Mouse (Mus musculus): ENCODE data around the gene Car5b. TPM values are rescaled to one million over a fixed set of nuclear protein-coding genes. Genes with fewer than 3 reads are reported as not detected.

Car5b gene
- total and polyA plus RNA-seq, 3 experiments: 0.31 to 0.50 TPM; not detected in 1

DNA sequence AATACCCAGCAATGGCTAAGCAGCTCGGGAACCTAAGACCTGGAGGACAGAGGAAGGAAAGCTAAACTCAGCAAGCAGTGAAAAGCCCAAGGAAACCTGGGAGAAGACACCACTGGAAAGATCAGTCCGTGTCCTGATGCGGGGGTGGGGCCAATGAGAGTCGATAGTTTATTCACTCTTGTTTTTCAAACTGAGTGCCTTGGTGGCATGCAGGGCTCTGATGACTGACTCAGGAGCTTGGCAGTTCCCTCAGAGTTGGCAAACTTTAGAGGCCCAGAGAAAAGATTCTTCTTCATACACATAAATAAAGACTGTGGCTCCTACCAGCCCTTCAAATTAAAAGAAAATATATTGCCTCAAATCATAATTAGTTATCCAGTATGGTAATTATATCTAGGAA lies 12.8 kb downstream of the Car5b start:
- Histone ChIP-seq H3K27ac (ENCODE audit: control insufficient read depth, low read depth, low read length) (no peak overlapping the region), H3K27me3 (ENCODE audit: control insufficient read depth in 1 of 2, insufficient read depth in 2 of 2, low read length in 2 of 2) (peaks cover 0 to under 1% of the 10 kb centered on the region in 2 experiments; a peak in 1 of 4 replicates), H3K9ac (ENCODE audit: control insufficient read depth, low read depth, low read length, poor library complexity, severe bottlenecking) (no peak overlapping the region), H3K4me3 (ENCODE audit: control insufficient read depth in 1 of 2, insufficient read depth in 1 of 2, low read depth in 2 of 2, low read length in 2 of 2) (no peak overlapping the region), H3K79me2 (ENCODE audit: control insufficient read depth, insufficient read depth, low read length, poor library complexity) (no peaks in the 10 kb centered on the region), H3K4me1 (ENCODE audit: control insufficient read depth in 1 of 2, insufficient read depth in 2 of 2, low read length in 2 of 2) (peaks cover 0 to 3% of the 10 kb centered on the region in 2 experiments; a peak in 2 of 4 replicates), H3K9me3 (replicated peaks; ENCODE audit: insufficient read depth, low read length) (no peaks in the 10 kb centered on the region), H3K36me3 (ENCODE audit: control insufficient read depth in 1 of 2, insufficient read depth in 2 of 2, low read length in 2 of 2) (peaks cover 0 to 6% of the 10 kb centered on the region in 2 experiments; a peak in 1 of 4 replicates)
- TF ChIP-seq KAT2A (conservative IDR thresholded peaks at IDR 0.05; ENCODE audit: low read depth, low read length): no peak
- DNase-seq (ENCODE audit: low read depth, low spot score): no peak

DNA sequence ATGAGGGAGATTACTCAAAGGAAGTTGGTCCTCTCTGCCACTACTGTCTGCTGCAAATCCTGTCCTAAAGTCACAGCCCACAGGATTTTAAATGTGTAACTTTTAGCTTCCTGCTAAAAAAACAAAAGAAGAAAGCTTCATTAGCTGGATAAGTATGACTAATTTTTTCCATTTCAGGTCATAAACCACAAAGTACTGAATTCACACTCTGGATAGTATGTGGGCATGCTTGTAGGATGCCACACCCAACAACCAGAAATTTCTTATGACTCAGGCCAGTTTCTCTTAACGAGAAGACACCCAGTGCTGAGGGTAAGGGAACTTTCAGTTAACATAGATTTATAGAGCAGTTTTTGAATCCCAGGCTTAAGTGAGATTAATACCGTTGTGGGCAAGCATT lies 14.5 kb downstream of the Car5b start:
- peaks cover 0 to 6% of the 10 kb centered on the region in 2 experiments; a peak in 1 of 4 replicates for H3K36me3 ChIP-seq (ENCODE audit: control insufficient read depth in 1 of 2, insufficient read depth in 2 of 2, low read length in 2 of 2)
- H3K9me3 ChIP-seq (replicated peaks; ENCODE audit: insufficient read depth, low read length): no peaks in the 10 kb centered on the region
- no peaks in the 10 kb centered on the region for H3K27me3 ChIP-seq (ENCODE audit: control insufficient read depth in 1 of 2, insufficient read depth in 2 of 2, low read length in 2 of 2)
- peak in 1 of 2 experiments; percentile 45; a peak in 3 of 4 replicates for TF ChIP-seq EP300 (IDR thresholded peaks at IDR 0.05; ENCODE audit: low read depth in 1 of 2, low read length in 2 of 2)
- no peak for TF ChIP-seq POLR2A (IDR thresholded peaks at IDR 0.05; ENCODE audit: control insufficient read depth in 1 of 2, insufficient read depth in 1 of 2, low read depth in 1 of 2, low read length in 2 of 2, poor library complexity in 1 of 2)
- TF ChIP-seq TCF12 (IDR thresholded peaks at IDR 0.05; ENCODE audit: low read depth, low read length): no peak
- no peak for TF ChIP-seq ZC3H11A (IDR thresholded peaks at IDR 0.05; ENCODE audit: low read depth, low read length)
- no peak for TF ChIP-seq KAT2A (conservative IDR thresholded peaks at IDR 0.05; ENCODE audit: low read depth, low read length)
- TF ChIP-seq POLR2AphosphoS2 (IDR thresholded peaks at IDR 0.05; ENCODE audit: low read length): no peak
- TF ChIP-seq RAD21 (IDR thresholded peaks at IDR 0.05; ENCODE audit: low read depth, low read length): no peak
- H3K4me3 ChIP-seq (ENCODE audit: control insufficient read depth in 1 of 2, insufficient read depth in 1 of 2, low read depth in 2 of 2, low read length in 2 of 2): no peak overlapping the region
- DNase-seq (ENCODE audit: low read depth, low spot score): peak; percentile 62
- no peaks in the 10 kb centered on the region for H3K79me2 ChIP-seq (ENCODE audit: control insufficient read depth, insufficient read depth, low read length, poor library complexity)
- no peak overlapping the region for H3K9ac ChIP-seq (ENCODE audit: control insufficient read depth, low read depth, low read length, poor library complexity, severe bottlenecking)
- peaks cover 0 to 3% of the 10 kb centered on the region in 2 experiments; a peak in 2 of 4 replicates for H3K4me1 ChIP-seq (ENCODE audit: control insufficient read depth in 1 of 2, insufficient read depth in 2 of 2, low read length in 2 of 2)
- H3K27ac ChIP-seq (ENCODE audit: control insufficient read depth, low read depth, low read length): peak overlapping the region; percentile 16; the same call in 1 of the 2 replicates

DNA sequence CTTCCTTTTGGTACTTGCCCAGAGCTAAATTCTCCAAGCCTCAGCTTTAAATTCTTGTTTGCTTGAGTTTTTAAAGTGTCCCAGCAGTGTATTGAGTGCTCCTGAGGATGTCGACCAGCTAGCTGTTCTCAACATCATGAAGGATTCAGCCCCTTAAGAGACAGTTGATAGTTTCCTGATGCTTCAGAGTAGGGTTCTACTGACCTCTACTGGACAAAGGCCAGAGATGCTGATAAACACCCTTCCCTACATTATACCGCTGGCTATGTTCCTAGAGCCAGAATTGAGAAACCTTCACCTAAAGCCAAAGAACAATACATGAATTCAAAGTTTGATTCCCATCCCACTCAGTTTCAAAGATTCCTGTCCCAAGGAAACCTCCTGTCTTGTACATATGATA lies 23.0 kb downstream of the Car5b start:
- Histone ChIP-seq H3K4me3 (ENCODE audit: control insufficient read depth in 1 of 2, insufficient read depth in 1 of 2, low read depth in 2 of 2, low read length in 2 of 2) (no peak overlapping the region), H3K4me1 (ENCODE audit: control insufficient read depth in 1 of 2, insufficient read depth in 2 of 2, low read length in 2 of 2) (no peaks in the 10 kb centered on the region), H3K9ac (ENCODE audit: control insufficient read depth, low read depth, low read length, poor library complexity, severe bottlenecking) (no peak overlapping the region), H3K9me3 (replicated peaks; ENCODE audit: insufficient read depth, low read length) (no peaks in the 10 kb centered on the region), H3K36me3 (ENCODE audit: control insufficient read depth in 1 of 2, insufficient read depth in 2 of 2, low read length in 2 of 2) (no peaks in the 10 kb centered on the region), H3K27me3 (ENCODE audit: control insufficient read depth in 1 of 2, insufficient read depth in 2 of 2, low read length in 2 of 2) (no peaks in the 10 kb centered on the region), H3K27ac (ENCODE audit: control insufficient read depth, low read depth, low read length) (no peak overlapping the region), H3K79me2 (ENCODE audit: control insufficient read depth, insufficient read depth, low read length, poor library complexity) (no peaks in the 10 kb centered on the region)
- peak; percentile 62 for DNase-seq (ENCODE audit: low read depth, low spot score)
- peak; percentile 88 for TF ChIP-seq RAD21 (IDR thresholded peaks at IDR 0.05; ENCODE audit: low read depth, low read length)
- no peak for TF ChIP-seq RCOR1 (IDR thresholded peaks at IDR 0.05; ENCODE audit: low read depth, low read length)
- no peak for TF ChIP-seq GABPA (IDR thresholded peaks at IDR 0.05; ENCODE audit: low read depth, low read length)
- 0 out of 2 replicates have a peak, but pooled peaks have one; percentile 15 for TF ChIP-seq GATA1 (IDR thresholded peaks at IDR 0.05; ENCODE audit: low read depth, low read length)
- no peak for TF ChIP-seq USF1 (IDR thresholded peaks at IDR 0.05; ENCODE audit: low read depth, low read length)
- no peak for TF ChIP-seq USF2 (IDR thresholded peaks at IDR 0.05; ENCODE audit: borderline replicate concordance in 1 of 2, insufficient read depth in 1 of 2, low read depth in 1 of 2, low read length in 2 of 2)
- no peak for TF ChIP-seq MYC (IDR thresholded peaks at IDR 0.05; ENCODE audit: low read depth, low read length)
- TF ChIP-seq POLR2AphosphoS2 (IDR thresholded peaks at IDR 0.05; ENCODE audit: low read length): no peak
- TF ChIP-seq MAZ (IDR thresholded peaks at IDR 0.05; ENCODE audit: low read depth, low read length): no peak
- TF ChIP-seq ZC3H11A (IDR thresholded peaks at IDR 0.05; ENCODE audit: low read depth, low read length): peak; percentile 68
- no peak for TF ChIP-seq E2F4 (IDR thresholded peaks at IDR 0.05; ENCODE audit: borderline replicate concordance, low read depth, low read length)
- TF ChIP-seq SMC3 (IDR thresholded peaks at IDR 0.05; ENCODE audit: low read depth, low read length): peak; percentile 83
- TF ChIP-seq JUND (IDR thresholded peaks at IDR 0.05; ENCODE audit: low read depth, low read length): no peak
- no peak for TF ChIP-seq TCF12 (IDR thresholded peaks at IDR 0.05; ENCODE audit: low read depth, low read length)
- TF ChIP-seq TAL1 (IDR thresholded peaks at IDR 0.05; ENCODE audit: low read length): no peak
- TF ChIP-seq MYB (IDR thresholded peaks at IDR 0.05; ENCODE audit: low read depth, low read length): no peak
- TF ChIP-seq CTCF (IDR thresholded peaks at IDR 0.05 in 2 of 3, conservative IDR thresholded peaks at IDR 0.05 in 1 of 3; ENCODE audit: control insufficient read depth in 1 of 3, insufficient read depth in 1 of 3, low read depth in 2 of 3, low read length in 3 of 3, poor library complexity in 1 of 3, severe bottlenecking in 1 of 3): peak; percentile 45 to 83 (median 81); a peak in 5 of 6 replicates
- TF ChIP-seq UBTF (IDR thresholded peaks at IDR 0.05; ENCODE audit: borderline replicate concordance, insufficient read depth, low read depth, low read length): no peak
- no peak for TF ChIP-seq EP300 (IDR thresholded peaks at IDR 0.05; ENCODE audit: low read depth in 1 of 2, low read length in 2 of 2)
- no peak for TF ChIP-seq ELF1 (IDR thresholded peaks at IDR 0.05; ENCODE audit: low read depth, low read length)
- TF ChIP-seq SIN3A (IDR thresholded peaks at IDR 0.05; ENCODE audit: low read length): no peak
- TF ChIP-seq ZMIZ1 (IDR thresholded peaks at IDR 0.05; ENCODE audit: low read depth, low read length): no peak
- TF ChIP-seq ZKSCAN1 (IDR thresholded peaks at IDR 0.05; ENCODE audit: low read depth, low read length): no peak
- TF ChIP-seq KAT2A (conservative IDR thresholded peaks at IDR 0.05; ENCODE audit: low read depth, low read length): no peak
